Mouse (Mus musculus) adrenal gland, postnatal 25 days (tissue): Measurements from ENCODE around the gene Atp5c1. TPM values are rescaled to one million over a fixed set of nuclear protein-coding genes. Genes with fewer than 3 reads are reported as not detected.

Experiments used
- DNase-seq: peaks from one replicate; pipeline ENCODE4 v3.0.0; 2021; ENCODE audit warnings: mixed read lengths
- long read RNA-seq: library from polyadenylated mRNA; stranded (forward); transcript quantifications from one replicate; pipeline ENCODE4 v2.0.0, GENCODE M21; 2021
- total RNA-seq: library from RNA; stranded (reverse); gene quantifications from 2 replicates; pipeline ENCODE4 v1.2.3, GENCODE M21; 2021

Gene Atp5c1
- total RNA-seq, result 451 and 465 TPM in 2 replicates
- long read RNA-seq, transcript Atp5c1-201 (9 exons, 1,060 nt), result minor isoform, 88 of 581 reads
- long read RNA-seq, transcript Atp5c1-203 (10 exons, 1,166 nt), result major isoform, 428 of 581 reads
- long read RNA-seq, partial matches to known transcripts, result 52 of 581 reads
- long read RNA-seq, other reads (novel, unspliced or antisense), result 13 of 581 reads

DNA sequence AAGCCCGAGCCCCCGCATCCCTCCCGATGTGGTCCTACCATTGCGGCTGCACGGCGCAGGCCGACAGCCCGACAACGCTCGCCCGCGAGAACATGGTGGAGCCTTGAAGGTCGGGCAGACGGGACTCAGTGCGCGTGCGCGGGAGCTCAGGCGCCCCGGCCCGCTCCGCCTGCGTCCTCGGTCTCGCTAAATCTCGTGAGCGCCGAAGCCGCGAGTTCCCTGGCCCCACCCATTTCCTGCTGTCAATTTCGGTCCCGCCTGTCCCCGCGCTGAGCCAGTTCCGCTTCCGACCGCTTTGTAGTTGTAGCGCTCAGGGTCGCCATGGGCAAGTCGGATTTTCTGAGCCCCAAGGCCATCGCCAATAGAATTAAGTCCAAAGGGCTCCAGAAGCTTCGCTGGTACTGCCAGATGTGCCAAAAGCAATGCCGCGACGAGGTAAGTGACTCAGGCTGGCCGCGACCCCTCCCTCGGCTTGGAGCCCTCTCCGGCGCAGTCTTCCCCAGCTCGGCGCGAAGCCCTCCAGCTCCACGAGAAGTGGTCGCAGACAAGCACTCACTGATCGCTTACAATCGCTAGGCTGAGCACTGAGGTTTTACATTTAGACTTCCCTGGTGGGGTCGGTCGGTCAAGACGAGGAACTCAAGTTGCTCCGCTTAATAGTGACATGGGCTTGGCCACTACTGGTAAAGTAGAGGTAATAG, at the start of gene Atp5c1, which contains the start of gene Kin:
Atp5c1 (minus strand) TSS at position 201 of the 701 bp plus-strand sequence.
Kin (plus strand) TSS at position 284 of the 701 bp plus-strand sequence.
- peak; percentile 96 for DNase-seq

GRCm38 (mm10) chr2:10128571-10128970, 48.3 kb upstream of the Atp5c1 start:
- DNase-seq, result no peak

DNA sequence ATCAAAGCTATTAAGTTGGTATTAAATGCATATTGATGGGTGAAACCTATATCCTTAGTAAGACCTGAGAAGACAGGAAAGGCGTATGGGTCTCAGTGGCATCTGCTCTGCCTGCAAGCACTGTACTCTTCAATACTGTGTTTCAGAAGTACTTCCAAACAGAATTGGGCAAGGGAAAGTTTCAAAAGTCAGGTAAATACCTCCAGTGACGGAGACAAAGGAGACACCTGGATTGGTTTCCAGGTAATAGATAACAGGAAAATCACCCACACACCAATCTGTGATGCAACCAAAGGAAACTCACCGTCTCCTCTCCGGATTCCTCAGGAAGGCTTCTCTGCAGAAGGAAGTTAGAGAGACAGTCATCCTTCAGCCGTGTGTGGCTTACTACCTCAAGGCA, 47.2 kb upstream of the Atp5c1 start:
- no peak for DNase-seq

DNA sequence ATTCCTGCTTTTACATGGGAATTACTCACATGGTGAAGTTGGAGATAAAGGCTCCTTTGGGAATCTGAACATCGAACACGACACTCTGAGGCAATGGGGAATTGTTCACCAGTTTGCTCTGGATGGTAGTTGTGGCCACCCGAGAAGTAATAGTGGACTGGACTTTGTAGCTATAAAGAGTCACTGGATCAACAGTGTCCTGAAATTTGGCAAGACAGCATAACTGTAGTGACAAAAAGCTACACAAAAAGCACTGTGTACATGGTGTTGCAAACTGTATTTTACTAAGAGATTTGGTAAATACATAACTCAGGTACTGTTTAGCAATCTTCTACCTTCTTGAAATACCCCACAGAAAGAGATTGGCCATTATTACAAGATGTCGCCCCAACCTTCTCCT, 45.8 kb upstream of the Atp5c1 start:
- no peak for DNase-seq

- DNase-seq, result peak; percentile 15
These were observed 41.5 kb upstream of the Atp5c1 start for GRCm38 (mm10) chr2:10121826-10122225.

DNA sequence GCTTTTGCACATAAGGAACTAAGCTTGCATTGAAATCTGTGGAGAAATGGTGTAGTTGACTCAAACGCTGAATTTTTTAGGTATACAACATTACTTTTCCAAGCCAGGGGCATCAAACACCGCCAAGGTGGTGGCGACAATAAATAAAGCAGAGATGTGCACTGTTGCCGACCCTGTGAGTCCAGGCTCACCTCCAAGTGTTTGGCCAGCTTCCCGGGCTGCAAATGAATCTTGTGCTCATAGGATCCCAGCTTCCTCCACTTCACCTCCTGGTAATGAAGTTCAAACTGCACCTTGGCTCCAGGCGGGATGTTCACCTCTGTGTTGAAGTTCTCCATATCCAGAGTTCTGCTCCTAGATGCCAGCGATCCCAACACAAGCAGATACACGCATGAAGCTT, 39.0 kb upstream of the Atp5c1 start:
- no peak for DNase-seq

DNA sequence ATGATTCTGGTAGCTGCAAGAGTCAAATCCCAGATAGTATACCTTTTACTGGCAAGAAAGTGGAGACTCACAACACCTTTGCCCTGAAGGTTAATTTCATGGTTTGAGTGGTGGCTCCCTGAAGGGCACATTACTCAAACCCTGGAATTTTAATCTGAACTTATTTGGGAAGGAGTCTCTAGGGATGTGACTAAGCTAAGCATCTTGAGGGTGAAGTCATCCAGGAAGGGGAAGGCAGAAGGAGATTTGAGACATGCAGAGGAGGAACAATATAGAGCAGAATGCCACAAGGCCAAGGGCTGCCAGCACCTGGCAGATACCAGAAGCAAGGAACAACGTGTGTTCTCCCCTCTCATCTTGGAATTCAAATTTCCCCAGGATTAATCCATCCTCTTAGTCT, 38.4 kb upstream of the Atp5c1 start:
- DNase-seq, result no peak

GRCm38 (mm10) chr2:10108535-10109189, 28.4 kb upstream of the Atp5c1 start:
- no peak for DNase-seq

DNA sequence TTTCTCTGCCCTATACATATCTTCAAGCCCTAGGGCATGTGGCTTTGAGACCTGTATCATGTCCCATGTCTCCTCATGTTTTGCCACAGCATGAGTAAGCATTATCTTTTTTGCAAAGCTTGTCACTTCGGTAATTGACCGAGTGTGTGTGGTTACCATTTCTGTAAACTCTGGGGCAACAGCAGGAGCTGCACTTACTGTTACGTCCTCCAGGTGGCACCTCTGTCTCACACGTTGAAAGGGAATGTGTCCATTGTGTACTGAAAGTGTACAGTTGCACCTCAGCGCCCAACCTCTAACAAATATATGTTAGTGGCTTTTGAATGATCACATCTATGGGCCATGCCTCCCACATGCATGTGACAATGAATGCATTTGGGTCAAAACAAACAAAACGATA, 20.9 kb upstream of the Atp5c1 start:
- peak; percentile 50 for DNase-seq

DNA sequence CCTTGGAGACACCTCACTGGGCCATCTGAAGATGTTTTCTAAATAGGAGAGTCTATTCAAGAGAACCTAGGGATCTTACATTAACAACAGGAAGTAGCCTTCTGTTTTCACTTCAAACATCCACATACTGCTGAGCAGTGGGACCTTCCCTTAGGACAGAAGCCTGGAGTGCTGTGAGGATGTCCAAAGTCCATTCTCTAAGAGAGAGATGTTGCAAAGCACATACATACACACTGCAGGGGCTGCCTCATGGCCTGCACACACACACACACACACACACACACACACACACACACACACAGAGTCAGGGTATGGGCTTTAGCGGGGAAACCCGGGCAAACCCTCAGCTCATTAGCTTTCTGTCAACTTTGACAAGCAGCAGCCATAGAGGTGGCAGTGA, 20.2 kb upstream of the Atp5c1 start:
- no peak for DNase-seq

DNA sequence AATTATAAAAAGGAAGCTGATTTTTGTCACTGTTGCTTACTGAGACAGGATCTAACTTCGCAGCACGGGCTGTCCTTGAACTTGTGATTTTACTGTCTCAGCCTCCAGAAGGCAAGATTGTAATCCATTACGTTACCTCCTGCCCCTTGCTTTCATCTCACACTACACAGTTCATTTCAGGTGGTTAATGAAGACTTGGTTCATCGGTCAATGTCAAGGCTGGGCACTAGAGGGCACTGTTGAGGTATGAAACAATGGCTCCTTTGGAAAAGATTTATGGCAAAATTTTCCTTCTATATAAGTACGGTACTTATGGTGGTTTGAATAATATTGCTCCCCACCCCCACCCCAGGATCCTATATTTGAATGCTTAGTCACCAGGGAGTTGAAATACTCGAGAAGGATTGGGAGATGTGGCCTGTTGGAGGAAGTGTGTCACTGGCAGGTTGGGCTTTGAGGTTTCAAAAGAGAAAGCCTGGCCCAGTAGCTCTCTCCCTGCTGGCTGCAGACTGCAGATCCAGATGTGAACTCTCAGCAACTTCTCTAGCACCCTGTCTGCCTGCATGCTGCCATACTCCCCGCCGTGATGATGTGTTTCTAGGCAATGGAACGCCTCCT, 18.4 kb upstream of the Atp5c1 start:
- peak; percentile 27 for DNase-seq

DNA sequence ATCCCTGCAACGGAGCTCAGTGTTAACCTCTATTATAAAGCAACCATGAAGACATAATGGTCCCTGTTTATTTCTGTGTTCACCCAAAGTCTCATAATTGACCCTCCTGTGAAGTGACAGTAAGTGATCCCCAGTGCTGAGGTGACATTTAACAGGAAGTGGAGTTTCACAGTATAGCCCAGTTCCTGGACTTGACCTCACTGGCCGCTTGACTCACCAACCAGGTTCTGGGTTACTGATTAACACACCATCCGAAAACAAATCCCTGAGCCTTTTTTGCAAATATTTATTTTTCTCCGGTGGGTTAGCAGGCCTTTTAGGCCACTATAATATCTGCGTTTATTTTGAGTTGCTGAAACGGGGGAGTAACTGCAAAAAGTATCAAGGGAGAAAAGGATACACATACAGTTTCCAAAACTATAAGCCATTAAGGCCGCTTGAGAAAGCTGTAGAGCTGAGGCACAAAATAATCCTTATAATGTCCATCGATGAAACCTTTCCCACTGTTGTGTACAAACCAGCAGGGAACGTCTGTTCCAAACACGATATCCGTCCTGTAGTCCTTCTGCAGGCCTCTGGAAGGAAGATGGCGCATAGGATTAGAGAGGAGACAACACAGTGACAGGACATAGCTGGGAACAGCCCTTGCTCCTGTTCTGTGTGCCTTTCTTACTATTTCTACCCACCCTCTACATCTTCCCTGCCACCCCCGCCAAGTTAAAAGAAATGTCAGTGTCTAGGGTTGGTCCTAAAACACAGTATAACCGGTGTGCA, 14.2 kb upstream of the Atp5c1 start:
- no peak for DNase-seq

DNA sequence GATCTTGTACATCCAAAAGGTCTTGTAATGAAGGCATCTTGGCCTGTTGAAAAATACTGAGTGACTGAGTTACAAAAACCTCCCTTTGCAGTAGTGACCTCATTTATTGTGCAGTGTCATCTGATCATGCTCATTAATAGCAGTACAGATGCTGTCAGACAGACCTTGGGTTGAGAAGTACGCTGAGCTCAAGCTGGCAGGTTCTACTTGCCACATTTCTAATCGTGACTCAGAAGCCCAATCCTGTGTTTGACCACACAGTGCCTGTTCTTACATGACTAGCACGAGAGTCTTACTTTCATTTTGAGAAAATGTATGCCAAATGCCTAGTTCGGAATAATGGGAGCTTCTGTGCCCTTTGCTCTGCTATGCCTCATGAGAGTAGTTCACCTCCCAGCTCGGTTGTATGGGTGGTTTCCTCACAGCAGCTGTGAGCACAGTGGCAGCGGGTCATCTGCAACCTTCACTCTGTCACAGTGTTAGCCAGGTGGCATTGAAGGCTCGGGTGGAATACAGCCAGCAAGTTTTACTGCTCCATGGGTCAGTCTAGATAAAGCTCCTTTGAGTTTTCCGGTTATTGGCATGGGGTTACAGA, 7.0 kb upstream of the Atp5c1 start:
- no peak for DNase-seq

- DNase-seq, result no peak
These were observed 2.4 kb upstream of the Atp5c1 start for GRCm38 (mm10) chr2:10082737-10083136.

DNA sequence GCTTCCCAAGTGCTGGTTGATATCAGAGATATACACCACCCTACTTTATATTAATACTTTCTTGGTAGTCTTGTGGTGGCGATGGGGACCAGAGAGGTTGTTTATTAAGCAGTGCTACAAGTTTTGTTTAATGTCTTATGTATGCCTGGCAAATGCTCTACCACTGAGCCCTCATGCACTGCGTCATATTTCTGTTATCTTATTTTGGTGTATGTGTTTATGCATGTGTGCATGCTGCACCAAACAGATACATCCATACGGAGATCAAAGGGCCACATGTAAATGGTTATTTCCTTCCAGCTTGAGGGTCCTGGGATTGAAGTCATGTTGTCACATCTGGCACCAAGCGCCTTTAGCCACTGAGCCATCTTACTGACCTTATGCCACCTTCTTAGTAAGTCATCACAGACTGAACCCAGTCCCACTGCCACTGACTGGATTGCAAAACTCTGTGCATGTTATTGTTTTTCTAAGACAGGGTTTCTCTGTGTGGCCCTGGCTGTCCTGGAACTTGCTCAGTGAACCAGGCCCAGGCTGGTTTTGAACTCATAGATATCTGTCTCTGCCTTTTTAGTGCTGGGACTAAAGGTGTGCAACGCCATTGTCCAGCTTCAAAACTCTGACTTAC, 1.3 kb upstream of the Atp5c1 start:
- DNase-seq, result no peak

GRCm38 (mm10) chr2:10079745-10080309, 483 bp downstream of the Atp5c1 start:
- DNase-seq, result no peak

GRCm38 (mm10) chr2:10076675-10077074, 3.6 kb downstream of the Atp5c1 start:
- no peak for DNase-seq

- no peak for DNase-seq
These were observed 5.8 kb downstream of the Atp5c1 start for GRCm38 (mm10) chr2:10074470-10074869.

GRCm38 (mm10) chr2:10071751-10072150, 8.6 kb downstream of the Atp5c1 start:
- no peak for DNase-seq

- DNase-seq, result peak; percentile 28
These were observed 21.5 kb downstream of the Atp5c1 start for GRCm38 (mm10) chr2:10058836-10059235.

- DNase-seq, result no peak
These were observed 28.3 kb downstream of the Atp5c1 start for GRCm38 (mm10) chr2:10051996-10052395.
